Mouse (Mus musculus): ENCODE data around the gene Cnga3. TPM values are rescaled to one million over a fixed set of nuclear protein-coding genes. Genes with fewer than 3 reads are reported as not detected.

The Cnga3 gene
- 0.70 TPM for polyA plus RNA-seq (2015; fragmentation: Illumina TruSeq; extraction: RNeasy Lipid Tissue Mini Kit (QIAGEN cat#74804); ENCODE audit: insufficient read depth, low replicate concordance)

DNA sequence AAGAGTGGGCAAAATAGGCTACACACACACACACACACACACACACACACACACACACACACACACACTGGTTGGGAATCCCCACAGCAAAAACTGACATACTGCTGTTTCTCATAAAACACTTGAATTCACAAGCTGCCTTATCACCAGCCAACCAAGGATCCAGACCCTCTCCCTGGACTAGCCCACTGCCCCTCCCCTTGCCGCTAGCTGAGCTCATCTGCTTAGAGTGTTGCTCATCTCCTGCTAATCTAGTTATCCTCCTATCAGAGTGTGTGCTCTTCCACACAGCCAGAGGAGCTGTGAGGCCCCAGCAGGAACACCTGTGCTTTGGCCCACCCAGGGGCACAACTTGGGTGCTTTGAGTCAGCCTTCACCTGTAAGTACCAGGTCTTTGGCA lies at the start of gene Cnga3:
Gene Cnga3 (plus strand): TSS at position 291 of the 400 bp plus-strand sequence.

DNA sequence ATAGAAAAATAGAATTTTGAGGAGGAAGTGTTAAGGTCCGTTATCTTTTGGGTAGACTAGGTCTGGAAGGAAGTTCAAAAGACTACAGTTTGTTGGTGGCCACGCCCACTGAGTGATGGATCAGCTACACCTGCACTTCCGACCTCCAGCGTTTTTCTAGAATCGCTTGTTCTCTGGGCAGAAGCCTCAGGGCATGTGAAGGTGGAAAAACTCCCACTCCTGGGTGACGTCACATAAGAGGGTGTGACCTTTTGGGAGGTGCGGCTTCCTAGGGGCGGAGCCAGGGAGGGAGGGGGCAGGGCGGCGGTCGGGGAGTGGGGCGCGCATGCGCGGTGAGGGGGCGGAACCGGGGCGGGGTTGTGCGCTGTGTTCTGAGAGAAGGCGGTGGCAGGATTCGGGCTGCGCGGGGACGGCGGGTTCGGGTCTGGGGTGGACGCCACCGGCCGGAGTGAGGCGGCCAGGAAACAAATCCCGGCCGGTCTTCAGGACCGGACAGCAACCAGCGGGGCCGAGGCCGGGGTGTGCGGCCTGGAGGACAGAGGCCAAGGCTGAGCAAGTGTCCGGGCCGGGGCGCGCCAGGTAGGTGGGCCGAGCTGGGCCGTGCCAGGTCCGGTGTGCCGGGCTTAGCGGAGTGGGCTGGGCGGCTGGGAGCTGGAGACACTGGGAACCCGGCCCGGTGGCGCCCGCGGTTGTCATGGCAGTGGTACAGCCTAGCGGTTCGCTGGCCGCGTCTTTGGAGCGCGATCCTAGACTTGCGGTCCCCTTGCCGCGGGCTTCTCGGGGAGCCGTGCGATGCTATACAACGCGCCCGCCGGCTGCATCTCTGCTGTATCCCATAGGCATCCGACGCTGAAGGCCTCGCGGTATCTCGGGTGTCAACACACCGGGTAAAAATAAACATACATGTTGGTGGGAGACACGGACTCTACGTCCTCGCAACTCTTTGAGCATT lies 85.6 kb downstream of the Cnga3 start, which contains the start of gene Inpp4a:
Gene Inpp4a (plus strand): TSS at position 326 of the 952 bp plus-strand sequence.

Other genes starting within 250 kb of the Cnga3 start
- gene Vwa3b, start 187.8 kb upstream of the Cnga3 start, polyA plus RNA-seq (2015; fragmentation: Illumina TruSeq; extraction: RNeasy Lipid Tissue Mini Kit (QIAGEN cat#74804); ENCODE audit: insufficient read depth, low replicate concordance), result 1.9 TPM
- 20.3 TPM for gene Inpp4a, start 85.4 kb downstream of the Cnga3 start, polyA plus RNA-seq (2015; fragmentation: Illumina TruSeq; extraction: RNeasy Lipid Tissue Mini Kit (QIAGEN cat#74804); ENCODE audit: insufficient read depth, low replicate concordance)
- 89.8 TPM for gene Coa5, start 215.7 kb downstream of the Cnga3 start, polyA plus RNA-seq (2015; fragmentation: Illumina TruSeq; extraction: RNeasy Lipid Tissue Mini Kit (QIAGEN cat#74804); ENCODE audit: insufficient read depth, low replicate concordance)
- gene Unc50, start 215.7 kb downstream of the Cnga3 start, polyA plus RNA-seq (2015; fragmentation: Illumina TruSeq; extraction: RNeasy Lipid Tissue Mini Kit (QIAGEN cat#74804); ENCODE audit: insufficient read depth, low replicate concordance), result 79.0 TPM

Measured in spleen, adult 10 weeks (tissue).